Comparison of ENCODE assay signal across 8 mouse cellular contexts in genomic region chr5:139702905-139703304, GRCm38 (mm10). TPM values are rescaled to one million over a fixed set of nuclear protein-coding genes. Genes with fewer than 3 reads are reported as not detected.
DNase-seq lines count a peak whose midpoint lies in the region; ATAC-seq and TF ChIP-seq lines count a peak whose summit lies in the region.

No protein-coding gene starts in this region.

- no peak overlapping the region for H3ac ChIP-seq in C2C12 (ENCODE audit: control insufficient read depth, insufficient read length, low read depth)

- peak; percentile 7 for TF ChIP-seq CTCF in C2C12 (IDR thresholded peaks at IDR 0.05; ENCODE audit: control insufficient read depth, insufficient read depth, insufficient read length)
- TF ChIP-seq CTCF in liver, postnatal 0 days (IDR thresholded peaks at IDR 0.05; ENCODE audit: low read depth) = peak; percentile 77

- no peak for DNase-seq in heart, adult 18-20 months
- peak; percentile 38 for DNase-seq in embryo, embryonic 11 days
- peak; percentile 46 for DNase-seq in liver, postnatal 0 days
- DNase-seq in cerebellum, adult 11 months = no peak
- no peak for DNase-seq in MN1 (ENCODE audit: low spot score)

- H3K4me3 ChIP-seq in heart, embryonic 12.5 days = no peak overlapping the region
- no peak overlapping the region for H3K4me3 ChIP-seq in C2C12 (ENCODE audit: insufficient read depth, poor library complexity, severe bottlenecking)
- no peak overlapping the region for H3K4me3 ChIP-seq in liver, postnatal 0 days (ENCODE audit: low read depth, low read length)
- H3K4me3 ChIP-seq in forebrain, embryonic 13.5 days = no peak overlapping the region

- H3K27ac ChIP-seq in heart, embryonic 12.5 days (ENCODE audit: poor library complexity, severe bottlenecking) = no peak overlapping the region
- peak overlapping the region; percentile 44; the same call in 1 of the 2 replicates for H3K27ac ChIP-seq in liver, postnatal 0 days (ENCODE audit: low read depth)
- no peak overlapping the region for H3K27ac ChIP-seq in forebrain, embryonic 13.5 days

- peaks cover 12% of the 10 kb centered on the region for H3K4me1 ChIP-seq in heart, embryonic 12.5 days (replicated peaks)
- peaks cover 5% of the 10 kb centered on the region; the same call in 1 of the 2 replicates for H3K4me1 ChIP-seq in liver, postnatal 0 days (ENCODE audit: insufficient read depth)
- H3K4me1 ChIP-seq in forebrain, embryonic 13.5 days = no peaks in the 10 kb centered on the region

- H3K4me2 ChIP-seq in heart, embryonic 12.5 days = peak overlapping the region; percentile 30; the same call in 1 of the 2 replicates
- 0 out of 2 replicates have a peak overlapping the region, but pooled peaks have one; percentile 9 for H3K4me2 ChIP-seq in liver, postnatal 0 days (ENCODE audit: low read depth, low read length)
- no peak overlapping the region for H3K4me2 ChIP-seq in forebrain, embryonic 13.5 days

- 0 out of 2 replicates have a peak, but pooled peaks cover 3% of the 10 kb centered on the region for H3K36me3 ChIP-seq in heart, embryonic 12.5 days
- peaks cover 6% of the 10 kb centered on the region for H3K36me3 ChIP-seq in C2C12 (ENCODE audit: control insufficient read depth, insufficient read depth)
- peaks cover 6% of the 10 kb centered on the region; the same call in 1 of the 2 replicates for H3K36me3 ChIP-seq in liver, postnatal 0 days (replicated peaks; ENCODE audit: insufficient read depth, low read length)
- 0 out of 2 replicates have a peak, but pooled peaks cover 9% of the 10 kb centered on the region for H3K36me3 ChIP-seq in forebrain, embryonic 13.5 days (ENCODE audit: poor library complexity, severe bottlenecking)

- peaks cover 6% of the 10 kb centered on the region; the same call in 1 of the 2 replicates for H3K27me3 ChIP-seq in heart, embryonic 12.5 days (replicated peaks)
- H3K27me3 ChIP-seq in C2C12 (ENCODE audit: control insufficient read depth, insufficient read depth, insufficient read length) = no peaks in the 10 kb centered on the region
- H3K27me3 ChIP-seq in liver, postnatal 0 days (ENCODE audit: insufficient read depth, low read length) = no peaks in the 10 kb centered on the region
- peaks cover 27% of the 10 kb centered on the region; the same call in 1 of the 2 replicates for H3K27me3 ChIP-seq in forebrain, embryonic 13.5 days

- 59% methylated on average over 2 of the region's 2 CpGs for WGBS in heart, embryonic 12.5 days
- WGBS in liver, postnatal 0 days (ENCODE audit: insufficient replicate concordance) = 46% methylated on average over 2 of the region's 2 CpGs
- WGBS in forebrain, embryonic 13.5 days = 58% methylated on average over 2 of the region's 2 CpGs

- no peaks in the 10 kb centered on the region for H3K79me3 ChIP-seq in C2C12 (ENCODE audit: low read depth)

- TF ChIP-seq EP300 in liver, postnatal 0 days (IDR thresholded peaks at IDR 0.05; ENCODE audit: low read depth) = no peak

- H3K79me2 ChIP-seq in C2C12 (ENCODE audit: control insufficient read depth, insufficient read depth) = no peaks in the 10 kb centered on the region

- no peak overlapping the region for H3K9ac ChIP-seq in heart, embryonic 12.5 days
- no peak overlapping the region for H3K9ac ChIP-seq in liver, postnatal 0 days (replicated peaks)
- H3K9ac ChIP-seq in forebrain, embryonic 13.5 days = no peak overlapping the region

- ATAC-seq in heart, embryonic 12.5 days (ENCODE audit: insufficient number of reproducible peaks, low FRiP score) = no peak
- ATAC-seq in liver, postnatal 0 days = peak; percentile 60
- ATAC-seq in forebrain, embryonic 13.5 days = no peak

- H3K9me3 ChIP-seq in heart, embryonic 12.5 days (replicated peaks) = no peaks in the 10 kb centered on the region
- H3K9me3 ChIP-seq in liver, postnatal 0 days (ENCODE audit: low read length) = no peaks in the 10 kb centered on the region
- H3K9me3 ChIP-seq in forebrain, embryonic 13.5 days (replicated peaks) = no peaks in the 10 kb centered on the region

TF ChIP-seq in C2C12, 6 proteins besides CTCF, POLR2A, EP300 and RAD21:
- no peak for TF ChIP-seq MYOG (IDR thresholded peaks at IDR 0.05; ENCODE audit: control insufficient read depth, extremely low read depth, insufficient read length)
- no peak for TF ChIP-seq MAX (IDR thresholded peaks at IDR 0.05)
- no peak for TF ChIP-seq CEBPB (IDR thresholded peaks at IDR 0.05; ENCODE audit: low read depth)
- no peak for TF ChIP-seq FOSL1 (IDR thresholded peaks at IDR 0.05; ENCODE audit: insufficient read depth, low read length, poor library complexity, severe bottlenecking)
- no peak for TF ChIP-seq USF1 (IDR thresholded peaks at IDR 0.05; ENCODE audit: low read depth)
- TF ChIP-seq MYOD1 (IDR thresholded peaks at IDR 0.05; ENCODE audit: control insufficient read depth, insufficient read length, low read depth) = no peak

RNA-seq across cellular contexts. Expression of gene Micall2, which starts 33.2 kb away (rescaled TPM):
- polyA plus RNA-seq in heart, embryonic 12.5 days (2016; fragmentation: Nextera tagmentation; extraction: Ambion mirVana) = 2.1 and 3.4 TPM in 2 replicates
- 1 to 10 TPM; 1.2 to 2.1 TPM for total RNA-seq in heart, adult 18-20 months (2021)
- polyA plus RNA-seq in C2C12 (2012; fragmentation: generic; extraction: Trizol) = 9.5 TPM
- 4.9 and 5.8 TPM in 2 replicates for polyA plus RNA-seq in liver, postnatal 0 days (2015; fragmentation: Nextera tagmentation; extraction: Ambion mirVana)
- polyA plus RNA-seq in forebrain, embryonic 13.5 days (2015; fragmentation: Nextera tagmentation; extraction: Ambion mirVana) = 3.2 and 4.5 TPM in 2 replicates

Comparison
In these comparisons a context has a peak if more than half of its experiments do, and no peak if none do; other contexts are left out.
1. DNase-seq: peak in embryo, embryonic 11 days (single experiment) and liver, postnatal 0 days (single experiment); none in heart, adult 18-20 months (0 of 2), cerebellum, adult 11 months (single experiment) and MN1 (single experiment).